Mouse (Mus musculus) lung, postnatal 0 days (tissue): ENCODE results near the gene Itm2c. TPM values are rescaled to one million over a fixed set of nuclear protein-coding genes. Genes with fewer than 3 reads are reported as not detected.

Source experiments
- ATAC-seq: fragments of 200-750 bp; cut with Nextera tagmentation; 2 replicates; pipeline ENCODE4 v1.8.0; 2017; ENCODE audit warnings: moderate library complexity
- DNase-seq: peaks from one replicate; pipeline ENCODE4 v3.0.0-alpha.2; 2016; ENCODE audit warnings: low spot score
- H3K27ac ChIP-seq: fragments of 300-500 bp; sonication (generic); 2 replicates; pipeline ENCODE4 v1.5.1; 2014; ENCODE audit warnings: antibody characterized with exemption, mild to moderate bottlenecking, low read length, mixed read lengths
- H3K27me3 ChIP-seq: fragments of 300-500 bp; sonication (generic); replicated peaks from 2 replicates; pipeline ENCODE4 v1.6.1; 2014; ENCODE audit warnings: low read length, mixed read lengths; ENCODE audit not compliant: insufficient read depth
- H3K36me3 ChIP-seq: fragments of 300-500 bp; sonication (generic); 2 replicates; pipeline ENCODE4 v1.6.1; 2014; ENCODE audit warnings: low read length, mixed read lengths; ENCODE audit not compliant: insufficient read depth
- H3K4me1 ChIP-seq: fragments of 300-500 bp; sonication (generic); 2 replicates; pipeline ENCODE4 v1.6.1; 2014; ENCODE audit warnings: antibody characterized with exemption, low read depth, low read length, mixed read lengths; ENCODE audit not compliant: insufficient read depth
- H3K4me2 ChIP-seq: fragments of 300-500 bp; sonication (generic); replicated peaks from 2 replicates; pipeline ENCODE4 v1.6.1; 2014; ENCODE audit warnings: low read depth, mild to moderate bottlenecking, low read length, moderate library complexity, mixed read lengths
- H3K4me3 ChIP-seq: fragments of 300-500 bp; sonication (generic); 2 replicates; pipeline ENCODE4 v1.5.1; 2014; ENCODE audit warnings: low read depth, low read length
- H3K9ac ChIP-seq: fragments of 300-500 bp; sonication (generic); replicated peaks from 2 replicates; pipeline ENCODE4 v1.6.1; 2014; ENCODE audit warnings: low read depth, mild to moderate bottlenecking
- H3K9me3 ChIP-seq: fragments of 300-500 bp; sonication (generic); 2 replicates; pipeline ENCODE4 v1.6.1; 2016; ENCODE audit warnings: low read length, mixed read lengths
- CTCF ChIP-seq: IDR thresholded peaks from 2 replicates; pipeline ENCODE4 v1.5.1; 2016; ENCODE audit warnings: antibody characterized with exemption, mild to moderate bottlenecking
- EP300 ChIP-seq: IDR thresholded peaks from 2 replicates; pipeline ENCODE4 v1.6.1; 2016; ENCODE audit warnings: antibody characterized with exemption, mild to moderate bottlenecking, control low read depth
- WGBS: fragments of 180-500 bp; shearing (Covaris S2); extraction: QIAGEN DNeasy Blood & Tissue Kit; methylation state at CpG from one replicate; pipeline ENCODE4 v1.1.7; 2014; 5-methylcytosine and 5-hydroxymethylcytosine counted together
- polyA plus RNA-seq: library from polyadenylated mRNA; unstranded; fragments of >200 nt; fragmentation: Nextera tagmentation; extraction: Ambion mirVana; gene quantifications from 2 replicates; pipeline ENCODE4 v1.2.1, GENCODE M21; 2015

The Itm2c gene
- polyA plus RNA-seq, 1 experiment from 2014 or later, result 244 TPM

DNA sequence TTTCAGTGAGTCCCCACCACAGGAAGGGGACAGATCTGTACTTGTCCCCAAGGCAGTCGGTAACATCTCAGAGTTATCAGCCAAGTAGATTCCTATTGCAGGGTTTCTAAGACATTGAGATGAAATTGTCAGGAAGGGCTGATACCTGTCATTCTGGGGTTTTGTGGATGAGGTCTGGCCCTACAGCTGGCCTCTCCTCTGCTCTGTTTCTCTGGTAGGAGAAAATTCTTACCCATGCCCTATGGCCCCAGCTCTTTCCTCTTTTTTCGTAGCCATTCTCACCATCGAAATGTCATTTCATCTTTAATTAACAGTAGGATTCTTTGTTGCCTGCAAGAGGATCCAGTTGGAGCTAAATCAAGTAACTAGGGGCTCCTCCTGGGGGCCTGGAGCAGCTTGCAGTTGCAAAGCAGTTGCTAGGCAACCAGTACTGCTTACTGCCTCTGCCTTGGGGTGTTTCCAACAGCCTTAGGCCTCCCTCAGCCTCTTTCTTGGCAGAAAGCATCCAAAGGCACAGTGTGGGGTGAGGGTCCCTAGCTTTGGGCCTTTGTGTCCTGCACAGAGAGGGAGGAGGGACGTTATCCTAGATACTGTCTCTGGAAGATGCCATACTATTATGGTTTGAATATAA lies 34.1 kb downstream of the Itm2c start, which contains the start of gene 4933407L21Rik:
4933407L21Rik (plus strand) TSS at position 427 of the 631 bp plus-strand sequence.
- 64% methylated on average over 4 of the region's 4 CpGs for WGBS
- H3K9ac ChIP-seq, result no peak within 1 kb of the TSS
- ATAC-seq, result no peak

GRCm38 (mm10) chr1:85928688-85929065 lies 34.6 kb downstream of the Itm2c start:
- no peak for ATAC-seq
- Histone ChIP-seq H3K4me1 (no peaks in the 10 kb centered on the region), H3K36me3 (no peaks in the 10 kb centered on the region), H3K4me3 (no peak overlapping the region), H3K27me3 (no peaks in the 10 kb centered on the region), H3K9ac (no peak overlapping the region), H3K4me2 (no peak overlapping the region), H3K27ac (no peak overlapping the region), H3K9me3 (no peaks in the 10 kb centered on the region)
- 66% methylated on average over 4 of the region's 4 CpGs for WGBS
- TF ChIP-seq EP300, result no peak
- no peak for TF ChIP-seq CTCF
- DNase-seq, result no peak

More for the DNA sequence above, 34.1 kb downstream of the Itm2c start, which contains the start of gene 4933407L21Rik:
- Histone ChIP-seq H3K27ac (no peak within 1 kb of the TSS), H3K27me3 (no peaks in the 10 kb centered on the region), H3K36me3 (no peaks in the 10 kb centered on the region), H3K4me2 (no peak within 1 kb of the TSS), H3K9me3 (no peaks in the 10 kb centered on the region), H3K4me1 (no peaks in the 10 kb centered on the region), H3K4me3 (no peak within 1 kb of the TSS)
- DNase-seq, result peak; percentile 24
- TF ChIP-seq EP300 (no peak), CTCF (no peak)

DNA sequence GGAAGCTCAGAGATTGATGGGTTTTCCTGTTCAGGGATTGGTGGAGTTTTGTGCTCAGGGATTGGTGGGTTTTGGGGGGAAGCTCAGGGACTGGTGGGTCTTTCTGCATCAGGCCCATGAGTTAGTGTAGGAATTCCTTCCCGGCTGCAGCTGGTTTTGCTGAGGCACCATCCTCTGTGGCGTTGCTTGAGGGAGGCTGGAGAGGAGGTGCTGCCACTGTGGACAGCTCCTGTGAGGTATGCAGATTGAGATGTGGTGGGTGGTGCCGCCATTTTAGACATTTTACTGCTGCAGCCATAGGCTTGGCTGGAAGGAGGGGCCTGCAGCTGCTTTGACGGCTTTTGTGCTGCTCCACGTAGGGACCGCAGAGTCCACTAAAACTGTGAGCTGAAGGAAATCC lies 35.3 kb downstream of the Itm2c start:
- no peak for ATAC-seq
- no peak for DNase-seq
- H3K4me3 ChIP-seq, result no peak overlapping the region
- H3K4me1 ChIP-seq, result no peaks in the 10 kb centered on the region
- H3K36me3 ChIP-seq, result no peaks in the 10 kb centered on the region
- no peak for TF ChIP-seq CTCF
- no peak for TF ChIP-seq EP300
- no peak overlapping the region for H3K27ac ChIP-seq
- H3K9ac ChIP-seq, result no peak overlapping the region
- H3K4me2 ChIP-seq, result no peak overlapping the region
- no peaks in the 10 kb centered on the region for H3K27me3 ChIP-seq
- no peaks in the 10 kb centered on the region for H3K9me3 ChIP-seq
- WGBS, result 77% methylated on average over 6 of the region's 6 CpGs

- Histone ChIP-seq H3K9ac (no peak overlapping the region), H3K4me2 (no peak overlapping the region), H3K4me1 (no peaks in the 10 kb centered on the region), H3K4me3 (no peak overlapping the region), H3K9me3 (no peaks in the 10 kb centered on the region), H3K27me3 (no peaks in the 10 kb centered on the region), H3K36me3 (no peaks in the 10 kb centered on the region), H3K27ac (no peak overlapping the region)
- TF ChIP-seq EP300, result no peak
- ATAC-seq (no peak), DNase-seq (no peak)
- WGBS, result 80% methylated on average over 5 of the region's 5 CpGs
These were observed 37.1 kb downstream of the Itm2c start for GRCm38 (mm10) chr1:85931170-85931569.

DNA sequence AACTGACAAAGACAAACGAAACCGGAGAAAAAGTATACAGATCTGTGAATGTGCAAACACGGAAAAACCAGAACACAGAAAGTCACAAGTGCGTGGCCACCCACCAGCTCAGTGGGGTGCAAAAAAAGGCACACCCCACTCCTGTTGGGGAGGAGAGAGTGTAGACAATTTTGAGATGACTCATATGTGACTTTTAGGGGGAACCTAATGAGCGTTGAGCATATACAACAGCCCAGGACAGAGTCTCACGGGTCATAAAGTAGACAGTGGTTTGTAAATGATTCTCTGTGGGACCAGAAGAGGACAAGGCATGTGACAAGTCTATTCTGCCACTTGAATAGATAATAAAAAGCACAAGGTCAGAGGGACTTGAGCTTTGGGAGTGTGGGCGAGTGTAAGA lies 39.1 kb downstream of the Itm2c start:
- Histone ChIP-seq H3K27ac (no peak overlapping the region), H3K9me3 (no peaks in the 10 kb centered on the region), H3K36me3 (no peaks in the 10 kb centered on the region), H3K4me3 (no peak overlapping the region), H3K27me3 (no peaks in the 10 kb centered on the region), H3K4me1 (no peaks in the 10 kb centered on the region), H3K9ac (no peak overlapping the region), H3K4me2 (peak overlapping the region; percentile 6; the same call in 1 of the 2 replicates)
- ATAC-seq (no peak), DNase-seq (no peak)
- 5% methylated on average over 7 of the region's 7 CpGs for WGBS
- TF ChIP-seq CTCF (no peak), EP300 (no peak)

GRCm38 (mm10) chr1:85933631-85934465 lies 39.8 kb downstream of the Itm2c start:
- WGBS, result 12% methylated on average over 11 of the region's 11 CpGs

More at GRCm38 (mm10) chr1:85933631-85934465, 39.8 kb downstream of the Itm2c start:
- ATAC-seq, result peak; percentile 79
- no peaks in the 10 kb centered on the region for H3K27me3 ChIP-seq
- H3K27ac ChIP-seq, result no peak overlapping the region
- peak overlapping the region; percentile 6; the same call in 1 of the 2 replicates for H3K4me2 ChIP-seq
- H3K36me3 ChIP-seq, result no peaks in the 10 kb centered on the region
- H3K9me3 ChIP-seq, result no peaks in the 10 kb centered on the region
- H3K9ac ChIP-seq, result no peak overlapping the region
- TF ChIP-seq EP300 (no peak), CTCF (no peak)
- H3K4me3 ChIP-seq, result no peak overlapping the region
- DNase-seq, result peak; percentile 38
- no peaks in the 10 kb centered on the region for H3K4me1 ChIP-seq
